Mouse (Mus musculus): ENCODE results near the gene Rbm38. TPM values are rescaled to one million over a fixed set of nuclear protein-coding genes. Genes with fewer than 3 reads are reported as not detected.

The Rbm38 gene
- polyA plus RNA-seq, 1 experiment from 2014 or later: 108 TPM

GRCm38 (mm10) chr2:172990161-172990560 is 30.1 kb upstream of the Rbm38 start:
- 68% methylated on average over 6 of the region's 6 CpGs for WGBS

DNA sequence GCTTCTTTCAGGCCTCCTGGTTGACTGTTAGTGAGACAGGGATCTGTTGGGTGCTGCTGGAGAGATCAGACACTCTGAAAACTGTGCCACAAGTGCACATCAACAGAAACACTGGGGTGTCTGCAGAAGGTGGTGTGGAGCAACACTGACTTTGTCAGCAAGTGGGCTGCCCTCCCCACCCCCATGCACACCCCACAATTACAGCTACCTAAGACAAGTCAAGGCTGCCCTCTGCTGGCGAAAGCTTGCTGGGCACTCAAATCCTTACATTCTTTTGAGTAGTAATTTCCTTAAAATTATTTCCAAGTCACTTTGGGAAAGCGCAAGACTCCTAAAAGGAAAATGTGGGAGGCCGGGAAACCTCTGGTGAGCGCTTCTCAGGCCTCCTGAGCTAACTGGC is 24.1 kb upstream of the Rbm38 start:
- peaks cover 7% of the 10 kb centered on the region for H3K4me1 ChIP-seq (replicated peaks)
- no peaks in the 10 kb centered on the region for H3K36me3 ChIP-seq
- ATAC-seq (replicated peaks; ENCODE audit: insufficient number of reproducible peaks, insufficient read depth, low FRiP score, low read depth): no peak
- no peak overlapping the region for H3K4me2 ChIP-seq
- H3K4me3 ChIP-seq: no peak overlapping the region
- H3K27ac ChIP-seq: no peak overlapping the region
- H3K27me3 ChIP-seq: no peaks in the 10 kb centered on the region
- no peaks in the 10 kb centered on the region for H3K9me3 ChIP-seq (replicated peaks)
- 19% methylated on average over 4 of the region's 4 CpGs for WGBS
- H3K9ac ChIP-seq: no peak overlapping the region

More at GRCm38 (mm10) chr2:172990161-172990560, 30.1 kb upstream of the Rbm38 start:
- H3K4me3 ChIP-seq: no peak overlapping the region
- no peaks in the 10 kb centered on the region for H3K4me1 ChIP-seq (replicated peaks)
- no peak overlapping the region for H3K4me2 ChIP-seq
- H3K27ac ChIP-seq: no peak overlapping the region
- H3K9me3 ChIP-seq (replicated peaks): no peaks in the 10 kb centered on the region
- H3K36me3 ChIP-seq: no peaks in the 10 kb centered on the region
- H3K27me3 ChIP-seq: no peaks in the 10 kb centered on the region
- no peak overlapping the region for H3K9ac ChIP-seq
- ATAC-seq (replicated peaks; ENCODE audit: insufficient number of reproducible peaks, insufficient read depth, low FRiP score, low read depth): no peak

DNA sequence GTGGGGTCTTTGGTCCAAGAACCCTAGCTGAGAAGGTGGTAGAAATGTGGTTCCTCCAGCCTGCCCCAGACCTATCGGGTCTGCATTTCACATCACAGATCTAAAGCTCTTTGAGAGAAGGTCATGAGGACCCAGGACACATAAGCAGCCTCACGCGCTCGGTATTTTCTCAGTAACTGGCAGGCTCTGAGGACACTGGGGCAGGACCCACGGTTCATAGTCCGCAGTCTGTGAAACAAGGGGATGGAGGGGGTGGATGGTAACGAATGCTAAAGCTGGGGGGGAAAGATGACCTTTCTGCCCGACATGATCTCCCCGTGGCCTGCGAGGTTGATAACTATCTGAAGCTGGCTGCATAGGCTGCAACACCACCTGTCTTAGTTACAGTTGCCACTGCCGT is 22.6 kb upstream of the Rbm38 start:
- WGBS: 51% methylated on average over 11 of the region's 11 CpGs
- Histone ChIP-seq H3K27ac (no peak overlapping the region), H3K4me2 (no peak overlapping the region), H3K36me3 (peaks cover 3% of the 10 kb centered on the region), H3K9ac (no peak overlapping the region), H3K27me3 (no peaks in the 10 kb centered on the region), H3K4me3 (no peak overlapping the region), H3K4me1 (replicated peaks) (peaks cover 15% of the 10 kb centered on the region), H3K9me3 (replicated peaks) (no peaks in the 10 kb centered on the region)
- ATAC-seq (replicated peaks; ENCODE audit: insufficient number of reproducible peaks, insufficient read depth, low FRiP score, low read depth): no peak

GRCm38 (mm10) chr2:172998478-172998877 is 21.8 kb upstream of the Rbm38 start:
- Histone ChIP-seq H3K36me3 (peaks cover 10% of the 10 kb centered on the region), H3K4me3 (no peak overlapping the region), H3K4me1 (replicated peaks) (peaks cover 15% of the 10 kb centered on the region), H3K9me3 (replicated peaks) (no peaks in the 10 kb centered on the region), H3K4me2 (no peak overlapping the region), H3K9ac (no peak overlapping the region), H3K27me3 (no peaks in the 10 kb centered on the region), H3K27ac (no peak overlapping the region)
- WGBS: 61% methylated on average over 7 of the region's 7 CpGs
- no peak for ATAC-seq (replicated peaks; ENCODE audit: insufficient number of reproducible peaks, insufficient read depth, low FRiP score, low read depth)

GRCm38 (mm10) chr2:172999630-173000284 is 20.5 kb upstream of the Rbm38 start, which contains the start of gene Rae1:
Gene Rae1, plus strand, starts transcription at chr2:173000117.
- Histone ChIP-seq H3K27ac (peak within 1 kb of the TSS; percentile 88), H3K27me3 (no peaks in the 10 kb centered on the region), H3K9me3 (replicated peaks) (no peaks in the 10 kb centered on the region), H3K36me3 (peaks cover 23% of the 10 kb centered on the region), H3K4me1 (replicated peaks) (peaks cover 15% of the 10 kb centered on the region), H3K4me3 (peak within 1 kb of the TSS; percentile 90), H3K9ac (peak within 1 kb of the TSS; percentile 90), H3K4me2 (peak within 1 kb of the TSS; percentile 85)
- ATAC-seq (replicated peaks; ENCODE audit: insufficient number of reproducible peaks, insufficient read depth, low FRiP score, low read depth): peak; percentile 94
- WGBS: under 1% methylated on average over 43 of the region's 45 CpGs

GRCm38 (mm10) chr2:173000285-173000652 is 20.0 kb upstream of the Rbm38 start:
- peak overlapping the region; percentile 88 for H3K27ac ChIP-seq
- H3K9ac ChIP-seq: peak overlapping the region; percentile 90
- no peaks in the 10 kb centered on the region for H3K27me3 ChIP-seq
- H3K4me1 ChIP-seq (replicated peaks): peaks cover 15% of the 10 kb centered on the region
- ATAC-seq (replicated peaks; ENCODE audit: insufficient number of reproducible peaks, insufficient read depth, low FRiP score, low read depth): peak; percentile 92
- WGBS: under 1% methylated on average over 42 of the region's 42 CpGs
- H3K36me3 ChIP-seq: peaks cover 28% of the 10 kb centered on the region
- H3K4me3 ChIP-seq: peak overlapping the region; percentile 90
- H3K9me3 ChIP-seq (replicated peaks): no peaks in the 10 kb centered on the region
- H3K4me2 ChIP-seq: peak overlapping the region; percentile 85

DNA sequence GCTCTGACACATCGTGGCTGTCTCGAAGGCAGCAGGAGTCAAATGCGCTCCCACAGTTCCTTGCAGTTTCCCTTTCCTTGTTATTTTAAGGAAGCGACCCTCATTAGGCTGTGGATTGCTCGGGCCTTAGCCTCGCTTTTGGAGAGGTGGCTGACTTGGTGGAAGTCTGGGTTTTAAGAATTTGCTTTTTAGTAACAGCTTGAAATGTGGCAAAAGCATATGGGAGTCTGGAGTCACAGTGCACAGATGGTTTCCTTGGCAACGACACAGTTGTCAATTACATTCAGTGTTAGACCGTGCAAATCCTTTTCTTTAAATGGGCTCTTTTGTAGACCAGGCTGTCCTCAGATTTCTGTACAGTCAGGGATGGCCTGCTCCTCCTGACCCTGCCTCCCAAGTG is 19.4 kb upstream of the Rbm38 start:
- no peaks in the 10 kb centered on the region for H3K9me3 ChIP-seq (replicated peaks)
- peak overlapping the region; percentile 88 for H3K27ac ChIP-seq
- H3K27me3 ChIP-seq: no peaks in the 10 kb centered on the region
- peak overlapping the region; percentile 90 for H3K9ac ChIP-seq
- peaks cover 15% of the 10 kb centered on the region for H3K4me1 ChIP-seq (replicated peaks)
- 15% methylated on average over 8 of the region's 8 CpGs for WGBS
- peak overlapping the region; percentile 85 for H3K4me2 ChIP-seq
- H3K36me3 ChIP-seq: peaks cover 34% of the 10 kb centered on the region
- ATAC-seq (replicated peaks; ENCODE audit: insufficient number of reproducible peaks, insufficient read depth, low FRiP score, low read depth): no peak
- H3K4me3 ChIP-seq: peak overlapping the region; percentile 90

DNA sequence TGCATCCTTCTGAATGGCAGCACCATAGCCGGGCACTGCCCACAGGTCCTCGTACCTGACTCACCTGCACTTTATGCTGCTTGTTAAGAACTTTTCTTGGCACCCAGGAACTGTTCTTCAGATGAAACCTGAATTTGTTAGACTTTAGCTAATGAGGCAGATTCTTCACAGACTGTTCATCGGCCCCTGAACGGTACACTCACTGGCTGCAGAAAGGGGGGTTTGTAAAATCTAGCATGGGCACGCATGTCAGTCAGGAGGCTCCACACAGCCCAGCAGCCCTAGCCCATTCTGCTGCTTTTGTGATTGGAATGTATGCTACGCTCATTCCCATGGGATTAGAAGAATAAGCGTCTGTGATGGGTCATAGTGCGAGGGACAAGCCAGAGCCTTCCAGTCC is 16.6 kb upstream of the Rbm38 start:
- Histone ChIP-seq H3K4me1 (replicated peaks) (peaks cover 15% of the 10 kb centered on the region), H3K27me3 (no peaks in the 10 kb centered on the region), H3K4me2 (no peak overlapping the region), H3K27ac (no peak overlapping the region), H3K9ac (no peak overlapping the region), H3K9me3 (replicated peaks) (no peaks in the 10 kb centered on the region), H3K4me3 (no peak overlapping the region), H3K36me3 (peaks cover 62% of the 10 kb centered on the region)
- WGBS: 97% methylated on average over 8 of the region's 8 CpGs
- no peak for ATAC-seq (replicated peaks; ENCODE audit: insufficient number of reproducible peaks, insufficient read depth, low FRiP score, low read depth)

DNA sequence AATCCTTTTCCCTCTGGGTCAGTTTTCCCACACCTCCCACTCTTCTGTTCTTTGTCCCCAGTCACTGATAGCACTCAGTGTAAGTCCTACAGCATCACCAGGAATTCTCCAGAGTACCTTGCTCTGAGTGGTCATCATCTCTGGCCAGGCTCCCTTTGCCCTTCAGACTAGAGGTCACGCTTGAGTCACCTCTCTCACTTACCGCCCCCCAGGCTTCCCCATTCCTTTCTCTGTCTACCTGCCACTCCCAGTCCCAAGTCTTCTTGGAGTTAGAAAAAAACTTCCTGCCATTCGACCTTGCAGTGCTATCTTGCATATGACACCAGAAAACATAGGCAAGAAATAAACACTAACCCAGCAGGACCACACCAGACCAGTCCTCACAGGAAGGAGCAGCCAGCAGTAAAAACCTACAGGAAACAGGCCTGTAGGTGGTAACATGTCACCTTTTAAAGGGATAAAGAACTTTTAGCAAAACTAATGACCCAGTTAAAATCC is 10.0 kb upstream of the Rbm38 start:
- Histone ChIP-seq H3K27me3 (no peaks in the 10 kb centered on the region), H3K4me1 (replicated peaks) (peaks cover 9% of the 10 kb centered on the region; the same call in 1 of the 2 replicates), H3K4me2 (no peak overlapping the region), H3K9ac (no peak overlapping the region), H3K27ac (no peak overlapping the region), H3K4me3 (no peak overlapping the region), H3K36me3 (peaks cover 99% of the 10 kb centered on the region), H3K9me3 (replicated peaks) (no peaks in the 10 kb centered on the region)
- 68% methylated on average over 3 of the region's 3 CpGs for WGBS
- no peak for ATAC-seq (replicated peaks; ENCODE audit: insufficient number of reproducible peaks, insufficient read depth, low FRiP score, low read depth)

DNA sequence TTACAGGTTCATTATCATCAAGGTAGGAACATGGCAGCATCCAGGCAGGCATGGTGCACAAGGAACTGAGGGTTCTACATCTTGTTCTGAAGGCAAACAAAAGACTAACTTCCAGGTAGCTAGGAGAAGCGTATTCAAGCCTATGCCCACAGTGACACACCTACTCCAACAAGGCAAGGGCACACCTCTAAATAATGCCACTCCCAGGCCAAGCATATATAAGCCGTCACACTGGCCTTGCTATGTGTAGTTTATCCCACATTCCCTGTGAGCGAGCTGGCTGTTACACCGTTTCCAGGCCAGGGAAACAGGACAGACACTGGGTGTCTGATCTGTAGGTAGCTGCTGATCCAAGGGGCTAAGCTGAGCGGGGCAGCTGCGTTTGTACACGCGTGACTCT is 8.9 kb upstream of the Rbm38 start:
- Histone ChIP-seq H3K4me1 (replicated peaks) (peaks cover 9% of the 10 kb centered on the region; the same call in 1 of the 2 replicates), H3K27ac (no peak overlapping the region), H3K9ac (no peak overlapping the region), H3K4me3 (no peak overlapping the region), H3K27me3 (no peaks in the 10 kb centered on the region), H3K9me3 (replicated peaks) (no peaks in the 10 kb centered on the region), H3K36me3 (peaks cover 98% of the 10 kb centered on the region), H3K4me2 (no peak overlapping the region)
- WGBS: 93% methylated on average over 8 of the region's 8 CpGs
- no peak for ATAC-seq (replicated peaks; ENCODE audit: insufficient number of reproducible peaks, insufficient read depth, low FRiP score, low read depth)

DNA sequence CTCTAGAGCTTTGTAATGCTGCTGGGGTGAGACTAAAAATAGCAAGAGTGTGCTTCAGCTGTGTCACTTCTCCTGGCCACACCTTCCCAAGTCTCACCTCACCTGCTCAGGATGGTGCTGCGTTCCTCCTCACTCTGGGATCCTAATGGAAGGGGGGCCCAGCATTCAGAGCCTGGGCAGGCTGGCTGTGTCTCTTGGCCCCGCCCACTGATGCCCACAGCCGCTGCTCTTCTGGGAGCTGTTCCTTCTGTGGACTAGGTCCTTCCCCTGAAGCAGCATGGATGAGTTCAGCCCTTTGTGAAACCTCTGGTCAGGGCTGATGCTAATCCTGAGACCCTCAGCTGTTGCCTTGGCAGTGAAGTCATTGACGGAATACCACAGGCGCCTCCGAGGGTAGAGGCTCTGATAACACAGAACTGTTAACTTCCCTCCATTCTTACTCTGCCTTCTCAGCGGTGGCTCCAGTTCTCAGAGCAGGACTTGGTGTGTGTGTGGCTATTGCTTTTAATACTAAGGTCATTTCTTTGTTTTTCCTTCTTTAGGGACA is 5.5 kb upstream of the Rbm38 start:
- ATAC-seq (replicated peaks; ENCODE audit: insufficient number of reproducible peaks, insufficient read depth, low FRiP score, low read depth): no peak
- Histone ChIP-seq H3K27me3 (no peaks in the 10 kb centered on the region), H3K9ac (no peak overlapping the region), H3K4me1 (replicated peaks) (peaks cover 32% of the 10 kb centered on the region), H3K36me3 (peaks cover 64% of the 10 kb centered on the region), H3K4me2 (no peak overlapping the region), H3K27ac (no peak overlapping the region), H3K9me3 (replicated peaks) (no peaks in the 10 kb centered on the region), H3K4me3 (no peak overlapping the region)
- WGBS: 30% methylated on average over 7 of the region's 7 CpGs

GRCm38 (mm10) chr2:173017940-173018339 is 2.4 kb upstream of the Rbm38 start:
- WGBS: 22% methylated on average over 6 of the region's 6 CpGs
- Histone ChIP-seq H3K27ac (peak overlapping the region; percentile 81), H3K36me3 (peaks cover 33% of the 10 kb centered on the region), H3K9ac (no peak overlapping the region), H3K9me3 (replicated peaks) (no peaks in the 10 kb centered on the region), H3K4me3 (no peak overlapping the region), H3K27me3 (no peaks in the 10 kb centered on the region), H3K4me1 (replicated peaks) (peaks cover 50% of the 10 kb centered on the region), H3K4me2 (no peak overlapping the region)
- ATAC-seq (replicated peaks; ENCODE audit: insufficient number of reproducible peaks, insufficient read depth, low FRiP score, low read depth): no peak
